Mouse (Mus musculus) midbrain, embryonic 14.5 days (tissue): ENCODE measurements at regions not wholly inside any gene's neighbourhood (a gene's known extent, or its start where the extent isn't known, plus 50 kb on each side); places are given as distances from the start of the nearest gene placed in this dataset.

Experiments used
- ATAC-seq: fragments of 200-750 bp; cut with Nextera tagmentation; 2 replicates; pipeline ENCODE4 v1.8.0; 2017; ENCODE audit warnings: moderate number of reproducible peaks, moderate library complexity; ENCODE audit not compliant: low FRiP score, low TSS enrichment
- DNase-seq: peaks from one replicate; pipeline ENCODE4 v3.0.0-alpha.2; 2015
- H3K27ac ChIP-seq: fragments of 300-500 bp; sonication (generic); replicated peaks from 2 replicates; pipeline ENCODE4 v1.5.1; 2014; ENCODE audit warnings: mild to moderate bottlenecking, low read depth, low read length, moderate library complexity
- H3K27me3 ChIP-seq: fragments of 300-500 bp; sonication (generic); 2 replicates; pipeline ENCODE4 v1.6.1; 2014; ENCODE audit warnings: low read length, control low read depth, mixed read lengths; ENCODE audit not compliant: control insufficient read depth, insufficient read depth
- H3K36me3 ChIP-seq: fragments of 300-500 bp; sonication (generic); 2 replicates; pipeline ENCODE4 v1.6.1; 2014; ENCODE audit warnings: low read length, control low read depth; ENCODE audit not compliant: control insufficient read depth, insufficient read depth
- H3K4me1 ChIP-seq: fragments of 300-500 bp; sonication (generic); 2 replicates; pipeline ENCODE4 v1.6.1; 2014; ENCODE audit warnings: mild to moderate bottlenecking, antibody characterized with exemption, low read length, control low read depth; ENCODE audit not compliant: control insufficient read depth, insufficient read depth
- H3K4me2 ChIP-seq: fragments of 300-500 bp; sonication (generic); 2 replicates; pipeline ENCODE4 v1.6.1; 2014; ENCODE audit warnings: mild to moderate bottlenecking, low read length, moderate library complexity
- H3K4me3 ChIP-seq: fragments of 300-500 bp; sonication (generic); replicated peaks from 2 replicates; pipeline ENCODE4 v1.5.1; 2014; ENCODE audit warnings: low read depth, low read length
- H3K9ac ChIP-seq: fragments of 300-500 bp; sonication (generic); replicated peaks from 2 replicates; pipeline ENCODE4 v1.6.1; 2014; ENCODE audit warnings: mild to moderate bottlenecking, low read length, moderate library complexity
- H3K9me3 ChIP-seq: fragments of 300-500 bp; sonication (generic); 2 replicates; pipeline ENCODE4 v1.6.1; 2016; ENCODE audit warnings: low read length, control low read depth, mixed read lengths; ENCODE audit not compliant: control insufficient read depth
- WGBS: fragments of 180-500 bp; shearing (Covaris S2); extraction: QIAGEN DNeasy Blood & Tissue Kit; methylation state at CpG from one replicate; pipeline ENCODE4 v1.1.7; 2014; 5-methylcytosine and 5-hydroxymethylcytosine counted together

DNA sequence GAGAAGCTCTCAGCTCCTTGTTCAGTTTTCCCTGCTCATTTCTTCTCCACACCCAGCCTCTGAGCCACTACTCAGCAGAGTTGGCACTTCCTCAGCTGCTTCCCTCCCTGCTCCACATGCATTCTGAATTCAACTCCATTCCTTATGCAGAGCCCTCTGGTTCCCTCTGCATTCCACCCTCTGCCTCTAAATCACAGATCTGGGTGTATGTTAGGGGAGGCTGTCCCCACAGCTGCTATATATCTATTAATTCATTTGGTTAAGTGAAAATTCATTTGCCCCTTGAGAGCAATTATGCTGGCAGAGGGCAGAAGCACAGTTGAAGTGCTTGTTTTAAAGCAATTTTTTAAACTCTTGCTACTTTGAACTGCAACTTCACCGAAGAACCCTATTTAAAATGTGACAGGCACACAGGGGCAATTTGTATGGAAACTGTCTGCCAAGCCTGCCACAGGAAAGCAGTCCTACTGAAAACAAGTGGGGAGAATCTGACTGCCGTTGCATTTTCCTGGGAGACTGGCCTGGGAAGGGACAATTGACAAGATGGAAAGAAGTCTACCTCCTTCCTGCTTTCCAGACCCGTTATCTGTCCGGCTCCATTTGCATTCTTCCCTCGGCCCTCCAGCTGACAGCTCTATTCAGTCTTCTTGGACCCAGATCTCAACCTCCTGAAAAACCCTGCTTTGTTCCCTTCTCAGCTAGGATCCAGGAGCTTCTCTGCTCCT lies 88.0 kb upstream of the Gpr141 start:
- Histone ChIP-seq H3K36me3 (no peaks in the 10 kb centered on the region), H3K27me3 (no peaks in the 10 kb centered on the region), H3K4me3 (no peak overlapping the region), H3K4me1 (no peaks in the 10 kb centered on the region), H3K4me2 (no peak overlapping the region), H3K9ac (no peak overlapping the region), H3K9me3 (no peaks in the 10 kb centered on the region), H3K27ac (0 out of 2 replicates have a peak overlapping the region, but pooled peaks have one; percentile 26)
- ATAC-seq = 0 out of 2 replicates have a peak, but pooled peaks have one; percentile 37
- WGBS = 38% methylated on average over 5 of the region's 5 CpGs
- DNase-seq = peak; percentile 32

DNA sequence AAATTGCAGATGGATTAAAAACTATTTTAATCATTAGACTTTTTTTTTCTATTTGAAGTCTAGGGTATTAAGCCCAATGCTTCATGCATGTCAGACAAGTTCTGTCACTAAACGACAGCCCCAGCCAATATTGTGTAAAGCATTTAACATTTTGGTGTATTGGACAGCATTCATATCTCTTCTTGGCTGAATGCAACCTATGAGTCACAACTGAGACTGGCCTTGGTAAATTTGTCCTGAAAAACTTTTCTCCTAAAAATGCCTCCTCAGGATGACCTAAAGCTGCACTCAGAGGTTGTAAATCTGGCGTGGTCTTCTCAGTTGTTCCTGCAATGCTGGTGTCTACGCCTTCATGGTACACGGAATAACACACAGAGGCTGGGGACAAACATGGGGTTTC lies 78.7 kb upstream of the Gpr141 start:
- WGBS = 90% methylated on average over 4 of the region's 4 CpGs
- Histone ChIP-seq H3K4me2 (no peak overlapping the region), H3K36me3 (no peaks in the 10 kb centered on the region)

DNA sequence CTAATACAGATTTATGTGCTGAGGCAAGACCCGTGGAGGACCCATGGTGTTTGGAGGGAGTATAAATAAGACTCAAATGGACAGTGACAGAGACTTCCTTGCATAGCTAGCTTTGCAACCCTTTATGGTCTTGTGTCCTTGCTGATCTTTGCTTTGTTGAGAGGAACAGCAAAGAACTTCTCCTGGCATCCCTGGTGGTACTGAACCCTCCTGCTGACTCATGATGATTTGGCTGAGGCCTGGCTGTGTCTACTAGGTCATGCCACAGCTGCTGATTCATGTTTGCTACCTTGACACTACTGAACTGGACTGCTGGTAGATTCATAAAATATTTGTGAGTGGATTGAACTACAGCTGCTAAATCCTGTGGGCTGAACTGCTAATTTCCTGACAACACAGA lies 73.1 kb upstream of the Gpr141 start:
- Histone ChIP-seq H3K36me3 (no peaks in the 10 kb centered on the region), H3K27ac (no peak overlapping the region), H3K4me1 (no peaks in the 10 kb centered on the region), H3K9me3 (no peaks in the 10 kb centered on the region), H3K4me2 (no peak overlapping the region), H3K27me3 (no peaks in the 10 kb centered on the region), H3K4me3 (no peak overlapping the region), H3K9ac (no peak overlapping the region)
- ATAC-seq = no peak
- WGBS = 82% methylated on average over 1 of the region's 1 CpGs
- DNase-seq = no peak

More for the DNA sequence above, 78.7 kb upstream of the Gpr141 start:
- Histone ChIP-seq H3K27me3 (no peaks in the 10 kb centered on the region), H3K4me3 (no peak overlapping the region), H3K4me1 (no peaks in the 10 kb centered on the region), H3K27ac (no peak overlapping the region), H3K9ac (no peak overlapping the region), H3K9me3 (no peaks in the 10 kb centered on the region)
- ATAC-seq (no peak), DNase-seq (no peak)

DNA sequence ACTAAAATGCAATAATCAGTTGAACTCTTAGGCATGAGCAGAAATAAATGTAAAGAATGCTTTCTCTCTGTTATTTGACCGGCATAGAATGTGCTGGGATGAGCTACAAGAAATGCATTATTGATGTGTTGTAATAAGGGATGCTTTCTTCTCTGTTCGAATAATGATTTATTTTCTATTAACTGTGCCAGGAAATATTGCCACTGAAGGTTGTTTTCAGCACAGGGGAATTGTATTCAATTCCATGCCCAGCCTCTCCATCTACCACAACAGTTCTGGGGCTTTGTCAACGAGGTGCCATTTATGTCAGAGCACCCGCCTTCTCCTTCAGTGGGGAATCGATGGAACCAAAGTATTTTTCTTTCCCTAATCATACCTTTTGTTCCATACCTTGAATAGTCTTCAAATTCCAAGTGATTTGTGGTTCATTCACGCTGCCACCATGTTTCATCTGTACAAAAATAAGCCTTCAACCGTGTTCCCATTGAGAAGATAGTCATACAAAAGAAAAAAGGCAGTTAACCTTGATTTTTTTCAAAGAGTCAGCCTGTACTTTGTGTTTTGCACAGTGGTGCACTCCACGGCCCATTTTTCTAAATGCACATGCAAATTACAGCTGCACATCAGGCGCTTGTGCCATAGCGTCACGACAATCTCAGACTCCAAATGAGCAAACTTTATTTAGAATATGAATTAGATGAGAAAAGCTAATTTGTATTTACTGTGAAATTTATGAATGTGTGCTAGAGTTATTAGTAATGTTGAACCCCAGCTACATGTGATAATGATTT lies 65.1 kb upstream of the Gpr141 start:
- H3K4me2 ChIP-seq = no peak overlapping the region
- no peaks in the 10 kb centered on the region for H3K36me3 ChIP-seq
- H3K27me3 ChIP-seq = no peaks in the 10 kb centered on the region
- peak overlapping the region; percentile 13; the same call in 1 of the 2 replicates for H3K27ac ChIP-seq
- H3K4me1 ChIP-seq = no peaks in the 10 kb centered on the region
- no peak overlapping the region for H3K4me3 ChIP-seq
- WGBS = 65% methylated on average over 11 of the region's 11 CpGs
- DNase-seq = no peak
- H3K9me3 ChIP-seq = no peaks in the 10 kb centered on the region
- no peak for ATAC-seq
- H3K9ac ChIP-seq = no peak overlapping the region

DNA sequence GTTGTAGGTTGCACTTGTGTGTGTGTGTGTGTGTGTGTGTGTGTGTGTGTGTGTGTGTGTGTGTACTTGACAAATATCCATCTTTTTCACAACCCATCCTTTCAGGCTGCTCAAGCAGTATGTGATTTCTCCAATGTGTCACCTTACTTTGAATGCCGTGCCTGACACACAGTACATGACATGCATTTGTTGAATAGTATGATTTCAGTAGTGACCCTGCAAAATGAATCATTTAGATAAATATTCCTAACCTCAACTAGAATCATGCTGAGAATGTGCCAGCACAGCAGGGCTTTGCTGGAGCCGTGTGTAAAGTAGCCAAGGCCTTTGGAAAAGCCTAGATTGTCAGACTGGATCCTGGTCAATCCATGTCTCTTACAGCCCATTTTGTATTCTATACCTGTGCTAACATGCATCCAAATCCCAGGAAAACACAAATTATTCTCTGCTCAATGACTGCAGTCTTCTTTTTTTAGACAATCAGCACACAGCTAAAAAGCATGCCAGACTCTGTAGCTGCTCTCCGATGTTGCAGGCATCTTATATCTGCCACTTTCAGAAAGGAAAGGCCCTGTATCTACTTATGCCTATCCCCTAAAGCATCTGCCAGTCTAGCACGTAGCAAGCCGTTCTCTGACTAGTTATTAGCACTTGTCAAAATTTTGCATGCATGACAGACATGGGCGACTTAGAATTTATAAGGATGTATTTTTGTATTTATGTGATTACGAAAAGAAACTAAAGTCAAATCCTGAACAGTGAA lies 60.0 kb upstream of the Gpr141 start:
- Histone ChIP-seq H3K9me3 (no peaks in the 10 kb centered on the region), H3K4me1 (no peaks in the 10 kb centered on the region), H3K27ac (no peak overlapping the region), H3K36me3 (no peaks in the 10 kb centered on the region), H3K9ac (no peak overlapping the region), H3K27me3 (no peaks in the 10 kb centered on the region), H3K4me3 (no peak overlapping the region), H3K4me2 (no peak overlapping the region)
- no peak for ATAC-seq
- DNase-seq = no peak
- WGBS = 86% methylated on average over 7 of the region's 7 CpGs

DNA sequence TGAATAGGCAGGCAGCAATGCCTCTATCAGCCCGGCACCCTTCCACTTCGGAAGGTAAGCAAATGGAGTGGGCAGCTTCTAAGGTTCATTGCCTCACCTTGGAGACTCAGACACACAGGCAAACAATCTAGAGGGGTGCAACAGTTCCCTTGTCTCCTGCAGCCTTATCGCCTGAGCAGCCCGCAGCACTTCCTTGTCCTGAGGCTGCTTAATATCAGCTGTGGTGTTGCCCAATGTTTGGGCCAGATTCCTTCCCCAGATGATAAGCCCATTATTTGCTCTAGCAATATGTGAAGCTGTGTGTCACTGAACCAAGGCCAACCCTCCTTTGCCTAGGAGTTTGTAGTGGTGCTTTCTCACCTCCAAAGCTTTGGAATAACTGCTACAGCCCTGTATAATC lies 58.8 kb upstream of the Gpr141 start:
- no peaks in the 10 kb centered on the region for H3K9me3 ChIP-seq
- no peak for DNase-seq
- no peak overlapping the region for H3K4me3 ChIP-seq
- H3K27me3 ChIP-seq = no peaks in the 10 kb centered on the region
- no peaks in the 10 kb centered on the region for H3K4me1 ChIP-seq
- H3K27ac ChIP-seq = no peak overlapping the region
- no peak for ATAC-seq
- no peak overlapping the region for H3K9ac ChIP-seq
- no peak overlapping the region for H3K4me2 ChIP-seq
- 87% methylated on average over 4 of the region's 4 CpGs for WGBS
- H3K36me3 ChIP-seq = no peaks in the 10 kb centered on the region

DNA sequence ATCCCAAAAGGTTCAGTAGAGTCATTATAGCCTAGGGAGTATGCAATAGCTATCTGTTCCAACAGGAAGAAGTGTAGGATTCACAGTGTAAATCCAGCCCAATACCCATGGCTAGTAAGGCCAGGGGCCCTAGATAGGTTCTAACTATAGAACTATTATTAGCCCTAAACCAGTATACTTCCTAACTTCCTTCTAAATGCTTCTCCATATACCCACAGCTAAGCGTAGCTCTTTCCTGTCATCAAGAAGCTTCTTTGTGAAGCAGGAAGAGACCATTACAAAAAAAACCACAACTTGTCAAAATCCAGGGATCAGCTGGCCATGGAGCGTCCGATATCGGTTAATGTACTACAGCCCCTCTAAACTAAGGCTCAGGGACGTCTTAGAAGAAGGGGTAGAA lies 57.7 kb upstream of the Gpr141 start:
- Histone ChIP-seq H3K4me1 (no peaks in the 10 kb centered on the region), H3K4me2 (no peak overlapping the region), H3K27ac (no peak overlapping the region), H3K36me3 (no peaks in the 10 kb centered on the region), H3K9me3 (no peaks in the 10 kb centered on the region), H3K9ac (no peak overlapping the region), H3K27me3 (no peaks in the 10 kb centered on the region), H3K4me3 (no peak overlapping the region)
- DNase-seq = no peak
- WGBS = 92% methylated on average over 5 of the region's 5 CpGs
- no peak for ATAC-seq

DNA sequence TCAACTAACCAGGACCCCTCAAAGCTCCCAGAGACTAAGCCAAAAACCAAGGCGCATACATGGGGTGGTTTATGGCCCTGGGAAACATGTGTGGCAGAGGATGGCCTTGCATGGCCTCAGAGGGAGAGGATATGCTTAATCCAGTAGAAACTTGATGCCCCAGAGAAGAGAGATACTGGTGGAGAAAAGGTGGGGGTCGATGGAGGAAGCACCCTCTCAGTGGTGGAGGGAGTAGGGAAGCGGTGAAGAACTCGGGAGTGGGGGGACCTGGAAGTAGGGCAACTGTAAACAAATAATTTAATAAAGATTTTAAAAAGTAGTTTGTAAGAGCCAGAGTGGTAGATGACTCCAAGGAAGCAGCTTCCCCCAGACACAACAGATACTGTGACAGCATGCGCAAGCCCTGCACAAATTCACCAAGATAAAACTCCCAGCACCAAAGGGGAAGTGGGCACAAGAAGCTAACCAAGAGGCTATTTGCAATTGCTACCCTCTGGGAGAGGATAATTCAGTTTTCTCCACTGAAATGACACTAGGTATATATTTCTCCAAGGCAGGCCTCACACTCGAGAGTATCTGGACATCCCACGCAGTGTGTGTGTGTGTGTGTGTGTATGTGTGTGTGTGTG lies 50.7 kb upstream of the Gpr141 start:
- no peak for ATAC-seq
- WGBS = 86% methylated on average over 7 of the region's 7 CpGs

More for the DNA sequence above, 50.7 kb upstream of the Gpr141 start:
- H3K9ac ChIP-seq = no peak overlapping the region
- no peak overlapping the region for H3K4me2 ChIP-seq
- no peaks in the 10 kb centered on the region for H3K27me3 ChIP-seq
- H3K4me3 ChIP-seq = no peak overlapping the region
- H3K27ac ChIP-seq = no peak overlapping the region
- no peak for DNase-seq
- no peaks in the 10 kb centered on the region for H3K4me1 ChIP-seq
- H3K36me3 ChIP-seq = no peaks in the 10 kb centered on the region
- no peaks in the 10 kb centered on the region for H3K9me3 ChIP-seq
